Mouse (Mus musculus) heart, postnatal 14 days (tissue): ENCODE measurements at regions not wholly inside any gene's neighbourhood (a gene's known extent, or its start where the extent isn't known, plus 50 kb on each side); places are given as distances from the start of the nearest gene placed in this dataset.
A peak's percentile ranks its signal among the peaks of the same experiment; 100 is the strongest.

Source experiments
- DNase-seq, 2 experiments: peaks; one replicate each; pipeline ENCODE4 v3.0.0; 2021 to 2022
- intact Hi-C: fragments of 180-260 bp; cut with DNase I; formaldehyde crosslinking; loops from one replicate; pipeline ENCODE4 v1.15.1; 2025

GRCm38 (mm10) chr13:83730155-83730712 is 226.4 kb downstream of the Mef2c start:
- intact Hi-C loops: loop anchor here (10.0 kb wide), 1 partner anchor 495 kb away; the partner anchor contains the start of gene Tmem161b

GRCm38 (mm10) chr13:83730713-83731480 is 227.1 kb downstream of the Mef2c start:
- intact Hi-C loops: loop anchor here (10.0 kb wide), 1 partner anchor 494 kb away; the partner anchor contains the start of gene Tmem161b
- DNase-seq: peak; percentile 36 to 53

More at GRCm38 (mm10) chr13:83730155-83730712, 226.4 kb downstream of the Mef2c start:
- DNase-seq: no peak

- DNase-seq: no peak
- intact Hi-C loops: loop anchor here (10.0 kb wide), 1 partner anchor 493 kb away; the partner anchor contains the start of gene Tmem161b
These were observed 227.7 kb downstream of the Mef2c start for GRCm38 (mm10) chr13:83731481-83732006.

- intact Hi-C loops: loop anchor here (10.0 kb wide), 1 partner anchor 492 kb away; the partner anchor contains the start of gene Tmem161b
- DNase-seq: no peak
These were observed 228.7 kb downstream of the Mef2c start for GRCm38 (mm10) chr13:83732283-83733121.

- intact Hi-C loops: loop anchor here (10.0 kb wide), 1 partner anchor 491 kb away; the partner anchor contains the start of gene Tmem161b
- DNase-seq: no peak
These were observed 229.6 kb downstream of the Mef2c start for GRCm38 (mm10) chr13:83733231-83733990.

GRCm38 (mm10) chr13:83733991-83734610 is 230.3 kb downstream of the Mef2c start:
- intact Hi-C loops: loop anchor here (10.0 kb wide), 1 partner anchor 491 kb away; the partner anchor contains the start of gene Tmem161b
- DNase-seq: no peak

- intact Hi-C loops: loop anchor here (10.0 kb wide), 1 partner anchor 490 kb away; the partner anchor contains the start of gene Tmem161b
- no peak for DNase-seq
These were observed 230.8 kb downstream of the Mef2c start for GRCm38 (mm10) chr13:83734656-83735055.

GRCm38 (mm10) chr13:83735101-83735500 is 231.3 kb downstream of the Mef2c start:
- intact Hi-C loops: loop anchor here (10.0 kb wide), 1 partner anchor 490 kb away; the partner anchor contains the start of gene Tmem161b
- no peak for DNase-seq

GRCm38 (mm10) chr13:83735631-83736475 is 232.0 kb downstream of the Mef2c start:
- intact Hi-C loops: loop anchor here (10.0 kb wide), 1 partner anchor 489 kb away; the partner anchor contains the start of gene Tmem161b
- no peak for DNase-seq

GRCm38 (mm10) chr13:83737031-83737825 is 233.4 kb downstream of the Mef2c start:
- DNase-seq: no peak
- intact Hi-C loops: loop anchor here (10.0 kb wide), 1 partner anchor 488 kb away; the partner anchor contains the start of gene Tmem161b

GRCm38 (mm10) chr13:83737826-83738527 is 234.1 kb downstream of the Mef2c start:
- intact Hi-C loops: loop anchor here (10.0 kb wide), 1 partner anchor 487 kb away; the partner anchor contains the start of gene Tmem161b
- DNase-seq: no peak

GRCm38 (mm10) chr13:83738528-83738981 is 234.7 kb downstream of the Mef2c start:
- no peak for DNase-seq
- intact Hi-C loops: loop anchor here (10.0 kb wide), 1 partner anchor 486 kb away; the partner anchor contains the start of gene Tmem161b

GRCm38 (mm10) chr13:83739131-83739530 is 235.3 kb downstream of the Mef2c start:
- intact Hi-C loops: loop anchor here (10.0 kb wide), 1 partner anchor 486 kb away; the partner anchor contains the start of gene Tmem161b
- DNase-seq: no peak

- intact Hi-C loops: loop anchor here (10.0 kb wide), 1 partner anchor 485 kb away; the partner anchor contains the start of gene Tmem161b
- DNase-seq: no peak
These were observed 235.8 kb downstream of the Mef2c start for GRCm38 (mm10) chr13:83739541-83740061.

- DNase-seq: no peak
- intact Hi-C loops: no loop called here
These were observed 236.3 kb downstream of the Mef2c start for GRCm38 (mm10) chr13:83740101-83740500.

GRCm38 (mm10) chr13:83740771-83741170 is 236.9 kb downstream of the Mef2c start:
- intact Hi-C loops: no loop called here
- DNase-seq: no peak
